Mouse (Mus musculus): ENCODE results near the gene Mtch2. TPM values are rescaled to one million over a fixed set of nuclear protein-coding genes. Genes with fewer than 3 reads are reported as not detected.
"Not testable (repeated sequence)": the region's sequence is repeated elsewhere in the genome, so short reads cannot be mapped to it uniquely, and the experiment has no call there.

Mtch2 gene
- polyA plus RNA-seq (2016; fragmentation: Nextera tagmentation; extraction: Ambion mirVana): 209 TPM in 2 replicates

- Histone ChIP-seq H3K4me1 (peaks cover 20% of the 10 kb centered on the region), H3K9ac (peak within 1 kb of the TSS; percentile 93), H3K36me3 (peaks cover 20% of the 10 kb centered on the region), H3K4me3 (peak within 1 kb of the TSS; percentile 85), H3K9me3 (replicated peaks) (no peaks in the 10 kb centered on the region), H3K27me3 (no peaks in the 10 kb centered on the region), H3K4me2 (replicated peaks) (peak within 1 kb of the TSS; percentile 66), H3K27ac (peak within 1 kb of the TSS; percentile 92)
- peak; percentile 98 for ATAC-seq (ENCODE audit: low FRiP score)
- WGBS: under 1% methylated on average over 65 of the region's 67 CpGs
These were observed at the start of gene Mtch2 for GRCm38 (mm10) chr2:90846955-90847680. TSS of gene Mtch2 (plus strand) at chr2:90847155.

DNA sequence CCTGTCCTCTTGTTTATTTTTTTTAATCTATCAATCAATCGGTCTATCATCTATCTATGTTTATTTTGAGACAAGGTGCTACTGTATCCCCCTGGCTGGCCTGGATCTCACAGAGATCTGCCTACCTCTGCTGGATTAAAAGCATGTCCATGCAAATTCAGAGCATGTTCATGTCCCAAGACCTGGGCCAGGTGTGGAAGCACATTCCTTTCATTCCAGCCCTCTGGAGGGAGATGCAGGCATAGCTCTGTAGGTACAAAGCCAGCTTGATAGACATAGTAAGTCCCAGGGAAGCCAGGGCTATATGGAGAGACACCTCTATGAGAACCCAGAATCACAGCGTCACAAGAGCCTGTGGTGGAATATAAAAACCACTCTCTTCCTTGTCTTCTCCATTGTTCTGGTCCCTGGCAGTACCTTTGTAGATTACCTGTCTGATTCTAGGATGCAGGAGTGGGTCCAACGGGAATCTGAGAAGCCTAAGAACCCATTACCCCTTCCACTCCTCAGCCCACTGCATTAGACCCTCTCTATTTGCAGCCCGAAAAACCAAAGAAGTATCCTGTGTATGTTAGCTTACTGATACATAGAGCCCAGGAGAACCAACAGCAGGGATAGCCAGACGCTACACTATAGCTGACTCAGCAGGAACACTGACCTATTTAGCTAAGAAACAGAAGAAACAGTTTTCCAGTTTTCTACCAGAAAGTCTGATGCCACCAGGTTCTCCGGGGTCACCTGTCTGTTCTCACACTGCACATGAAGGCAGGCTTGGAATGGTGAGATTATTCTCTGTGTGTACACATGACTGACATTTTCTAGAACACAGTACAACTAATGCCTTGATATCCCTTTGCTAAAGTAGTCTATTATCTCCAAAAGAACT, 38.5 kb upstream of the Mtch2 start:
- no peaks in the 10 kb centered on the region for H3K9me3 ChIP-seq (replicated peaks)
- H3K27me3 ChIP-seq: no peaks in the 10 kb centered on the region
- no peaks in the 10 kb centered on the region for H3K36me3 ChIP-seq
- WGBS: 88% methylated on average over 6 of the region's 6 CpGs
- H3K27ac ChIP-seq: no peak overlapping the region
- ATAC-seq (ENCODE audit: low FRiP score): no peak
- no peak overlapping the region for H3K9ac ChIP-seq
- H3K4me2 ChIP-seq (replicated peaks): no peak overlapping the region
- H3K4me1 ChIP-seq: no peaks in the 10 kb centered on the region
- H3K4me3 ChIP-seq: no peak overlapping the region

DNA sequence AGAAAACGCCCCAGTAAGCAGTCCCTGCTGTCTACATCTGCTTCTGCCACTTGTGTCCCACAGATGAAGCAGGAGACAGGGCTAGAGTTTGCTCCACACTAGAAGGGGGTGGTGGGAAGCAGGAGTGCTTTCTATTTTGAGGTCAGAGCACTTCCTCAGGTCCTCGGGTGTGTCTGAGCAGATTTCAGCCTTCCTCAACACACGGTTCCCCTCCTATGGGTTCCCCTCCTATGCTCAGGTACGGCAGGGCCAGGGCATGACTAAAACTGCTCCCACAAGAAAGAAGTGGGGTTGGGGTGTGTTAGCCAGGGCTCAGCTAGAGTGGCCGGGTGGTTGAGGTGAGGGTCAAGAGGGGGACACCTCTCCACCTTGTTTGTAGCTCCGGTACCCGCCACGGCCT, 36.2 kb upstream of the Mtch2 start:
- Histone ChIP-seq H3K9ac (no peak overlapping the region), H3K27me3 (no peaks in the 10 kb centered on the region), H3K4me3 (no peak overlapping the region), H3K27ac (no peak overlapping the region), H3K9me3 (replicated peaks) (no peaks in the 10 kb centered on the region), H3K4me1 (no peaks in the 10 kb centered on the region), H3K36me3 (no peaks in the 10 kb centered on the region), H3K4me2 (replicated peaks) (no peak overlapping the region)
- ATAC-seq (ENCODE audit: low FRiP score): no peak
- WGBS: 89% methylated on average over 8 of the region's 8 CpGs

DNA sequence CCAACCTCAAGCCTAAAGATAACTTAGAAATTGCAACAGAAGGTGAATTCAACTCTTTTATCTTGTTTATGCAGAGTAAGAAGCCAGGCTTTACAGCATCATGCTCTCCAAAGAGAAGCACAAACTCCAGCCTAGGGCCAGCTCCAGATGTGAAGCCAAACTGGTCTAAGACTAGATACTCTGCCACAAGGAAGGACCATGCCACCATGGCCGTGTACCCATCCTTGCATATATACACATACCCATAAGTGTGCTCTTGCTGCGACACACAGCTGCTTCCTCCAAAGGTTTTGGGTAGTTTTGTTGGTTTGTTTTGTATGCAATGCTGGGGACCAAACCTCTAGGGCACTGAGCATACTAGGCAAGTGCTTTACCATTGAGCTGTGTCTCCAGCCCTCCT, 31.7 kb upstream of the Mtch2 start:
- Histone ChIP-seq H3K4me1 (no peaks in the 10 kb centered on the region), H3K27ac (no peak overlapping the region), H3K9me3 (replicated peaks) (no peaks in the 10 kb centered on the region), H3K4me2 (replicated peaks) (no peak overlapping the region), H3K36me3 (no peaks in the 10 kb centered on the region), H3K9ac (no peak overlapping the region), H3K4me3 (no peak overlapping the region), H3K27me3 (no peaks in the 10 kb centered on the region)
- ATAC-seq (ENCODE audit: low FRiP score): no peak
- 85% methylated on average over 2 of the region's 2 CpGs for WGBS

- H3K36me3 ChIP-seq: no peaks in the 10 kb centered on the region
- no peak overlapping the region for H3K4me2 ChIP-seq (replicated peaks)
- H3K9ac ChIP-seq: no peak overlapping the region
- no peak for ATAC-seq (ENCODE audit: low FRiP score)
- H3K4me1 ChIP-seq: no peaks in the 10 kb centered on the region
- no peaks in the 10 kb centered on the region for H3K27me3 ChIP-seq
- 90% methylated on average over 4 of the region's 4 CpGs for WGBS
- H3K4me3 ChIP-seq: no peak overlapping the region
- H3K9me3 ChIP-seq (replicated peaks): no peaks in the 10 kb centered on the region
- no peak overlapping the region for H3K27ac ChIP-seq
These were observed 30.8 kb upstream of the Mtch2 start for GRCm38 (mm10) chr2:90816144-90816543.

GRCm38 (mm10) chr2:90818710-90819109, 28.2 kb upstream of the Mtch2 start:
- Histone ChIP-seq H3K4me1 (no peaks in the 10 kb centered on the region), H3K36me3 (no peaks in the 10 kb centered on the region), H3K27me3 (no peaks in the 10 kb centered on the region), H3K4me3 (no peak overlapping the region), H3K9me3 (replicated peaks) (no peaks in the 10 kb centered on the region), H3K27ac (no peak overlapping the region), H3K9ac (no peak overlapping the region), H3K4me2 (replicated peaks) (no peak overlapping the region)
- WGBS: 96% methylated on average over 3 of the region's 3 CpGs
- no peak for ATAC-seq (ENCODE audit: low FRiP score)

- no peak overlapping the region for H3K27ac ChIP-seq
- H3K36me3 ChIP-seq: no peaks in the 10 kb centered on the region
- H3K4me3 ChIP-seq: no peak overlapping the region
- 86% methylated on average over 3 of the region's 3 CpGs for WGBS
- H3K9ac ChIP-seq: no peak overlapping the region
- no peak overlapping the region for H3K4me2 ChIP-seq (replicated peaks)
- H3K9me3 ChIP-seq (replicated peaks): no peaks in the 10 kb centered on the region
- no peaks in the 10 kb centered on the region for H3K4me1 ChIP-seq
- no peak for ATAC-seq (ENCODE audit: low FRiP score)
- H3K27me3 ChIP-seq: no peaks in the 10 kb centered on the region
These were observed 26.1 kb upstream of the Mtch2 start for GRCm38 (mm10) chr2:90820894-90821293.

DNA sequence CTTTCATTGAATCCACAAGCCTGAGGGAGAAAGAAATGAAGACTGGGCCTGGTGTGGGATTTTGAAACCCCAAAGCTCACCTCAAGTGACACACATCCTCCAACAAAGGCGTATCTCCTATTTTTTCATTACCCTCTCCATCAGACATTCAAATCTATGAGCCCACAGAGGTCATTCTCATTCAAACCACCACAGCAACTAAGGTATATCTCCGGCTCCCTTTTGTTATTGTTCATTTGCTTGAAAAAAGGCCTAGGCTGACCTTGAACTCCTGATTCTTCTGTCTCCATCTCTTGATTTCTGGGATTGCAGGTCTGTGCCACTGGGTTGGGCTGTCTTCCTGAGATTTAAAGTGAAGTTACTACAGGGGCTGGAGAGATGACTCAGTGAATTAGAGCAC, 24.0 kb upstream of the Mtch2 start:
- Histone ChIP-seq H3K36me3 (no peaks in the 10 kb centered on the region), H3K27ac (no peak overlapping the region), H3K4me2 (replicated peaks) (no peak overlapping the region), H3K9me3 (replicated peaks) (no peaks in the 10 kb centered on the region), H3K4me3 (no peak overlapping the region), H3K9ac (no peak overlapping the region), H3K4me1 (no peaks in the 10 kb centered on the region), H3K27me3 (no peaks in the 10 kb centered on the region)
- ATAC-seq (ENCODE audit: low FRiP score): no peak
- 86% methylated on average over 2 of the region's 2 CpGs for WGBS

- no peaks in the 10 kb centered on the region for H3K36me3 ChIP-seq
- H3K4me2 ChIP-seq (replicated peaks): no peak overlapping the region
- no peaks in the 10 kb centered on the region for H3K4me1 ChIP-seq
- H3K27ac ChIP-seq: no peak overlapping the region
- no peak overlapping the region for H3K4me3 ChIP-seq
- H3K9ac ChIP-seq: no peak overlapping the region
- H3K27me3 ChIP-seq: no peaks in the 10 kb centered on the region
- ATAC-seq (ENCODE audit: low FRiP score): no peak
- H3K9me3 ChIP-seq (replicated peaks): no peaks in the 10 kb centered on the region
- 86% methylated on average over 6 of the region's 6 CpGs for WGBS
These were observed 23.2 kb upstream of the Mtch2 start for GRCm38 (mm10) chr2:90823781-90824180.

DNA sequence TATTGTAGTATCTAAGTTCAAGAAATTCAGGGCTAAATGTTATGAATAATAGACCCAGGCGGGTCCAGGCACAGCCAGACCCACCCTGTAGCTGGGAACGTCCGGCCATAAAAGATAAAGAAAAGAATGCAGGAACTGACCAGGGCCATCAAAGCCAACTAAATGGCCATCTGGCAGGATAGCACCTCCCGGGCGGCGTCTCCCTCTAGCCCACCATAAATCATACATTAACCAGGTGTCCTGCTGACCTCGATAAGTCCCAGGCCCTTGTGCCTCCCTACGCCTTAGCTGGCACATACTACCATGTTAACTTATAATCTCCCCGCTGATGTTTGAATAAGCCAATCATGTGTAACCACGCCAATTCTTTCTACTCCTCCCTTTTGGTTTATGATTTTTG, 22.4 kb upstream of the Mtch2 start:
- H3K36me3 ChIP-seq; H3K27ac ChIP-seq; H3K4me3 ChIP-seq; H3K27me3 ChIP-seq; H3K9me3 ChIP-seq (replicated peaks); H3K9ac ChIP-seq; H3K4me1 ChIP-seq; ATAC-seq (ENCODE audit: low FRiP score); H3K4me2 ChIP-seq (replicated peaks): not testable (repeated sequence)
- 89% methylated on average over 10 of the region's 10 CpGs for WGBS

GRCm38 (mm10) chr2:90825515-90826172, 21.3 kb upstream of the Mtch2 start:
- no peak overlapping the region for H3K27ac ChIP-seq
- no peaks in the 10 kb centered on the region for H3K4me1 ChIP-seq
- ATAC-seq (ENCODE audit: low FRiP score): no peak
- no peak overlapping the region for H3K9ac ChIP-seq
- H3K9me3 ChIP-seq (replicated peaks): no peaks in the 10 kb centered on the region
- no peak overlapping the region for H3K4me2 ChIP-seq (replicated peaks)
- no peaks in the 10 kb centered on the region for H3K36me3 ChIP-seq
- H3K4me3 ChIP-seq: no peak overlapping the region
- H3K27me3 ChIP-seq: no peaks in the 10 kb centered on the region
- 82% methylated on average over 11 of the region's 11 CpGs for WGBS

DNA sequence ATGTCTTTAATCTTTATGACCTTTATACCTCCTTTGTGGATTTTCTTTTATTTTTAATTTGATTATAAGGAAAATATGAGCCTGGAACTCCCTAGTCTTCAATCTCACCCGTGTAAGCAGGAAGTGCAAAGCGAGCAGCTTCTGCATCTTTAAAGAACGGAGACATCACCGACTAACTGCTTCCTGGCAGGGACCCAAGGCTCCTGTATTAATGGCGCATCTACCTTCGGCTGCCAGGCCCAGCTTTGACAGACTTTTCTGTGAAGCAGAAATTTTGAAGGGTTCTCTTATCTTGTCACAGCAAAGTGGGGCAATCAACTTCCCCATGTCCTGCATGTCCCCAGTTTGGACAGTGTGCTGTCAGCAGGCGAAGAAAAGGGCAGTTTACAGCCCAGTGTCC, 18.2 kb upstream of the Mtch2 start:
- Histone ChIP-seq H3K36me3 (no peaks in the 10 kb centered on the region), H3K4me3 (no peak overlapping the region), H3K4me2 (replicated peaks) (no peak overlapping the region), H3K27me3 (no peaks in the 10 kb centered on the region), H3K9ac (no peak overlapping the region), H3K4me1 (no peaks in the 10 kb centered on the region), H3K27ac (no peak overlapping the region), H3K9me3 (replicated peaks) (no peaks in the 10 kb centered on the region)
- no peak for ATAC-seq (ENCODE audit: low FRiP score)
- 81% methylated on average over 7 of the region's 7 CpGs for WGBS

Data from hindbrain, embryonic 12.5 days (tissue).